Mouse (Mus musculus): ENCODE results near the gene Lyg2.

GRCm38 (mm10) chr1:37883411-37883810 is 32.9 kb downstream of the Lyg2 start:
- TF ChIP-seq GATA1 (IDR thresholded peaks at IDR 0.05; ENCODE audit: low read length) = no peak
- no peak for TF ChIP-seq TAL1 (IDR thresholded peaks at IDR 0.05; ENCODE audit: low read length)
